Comparison of ENCODE assay signal across 7 mouse cellular contexts in the genomic region with DNA sequence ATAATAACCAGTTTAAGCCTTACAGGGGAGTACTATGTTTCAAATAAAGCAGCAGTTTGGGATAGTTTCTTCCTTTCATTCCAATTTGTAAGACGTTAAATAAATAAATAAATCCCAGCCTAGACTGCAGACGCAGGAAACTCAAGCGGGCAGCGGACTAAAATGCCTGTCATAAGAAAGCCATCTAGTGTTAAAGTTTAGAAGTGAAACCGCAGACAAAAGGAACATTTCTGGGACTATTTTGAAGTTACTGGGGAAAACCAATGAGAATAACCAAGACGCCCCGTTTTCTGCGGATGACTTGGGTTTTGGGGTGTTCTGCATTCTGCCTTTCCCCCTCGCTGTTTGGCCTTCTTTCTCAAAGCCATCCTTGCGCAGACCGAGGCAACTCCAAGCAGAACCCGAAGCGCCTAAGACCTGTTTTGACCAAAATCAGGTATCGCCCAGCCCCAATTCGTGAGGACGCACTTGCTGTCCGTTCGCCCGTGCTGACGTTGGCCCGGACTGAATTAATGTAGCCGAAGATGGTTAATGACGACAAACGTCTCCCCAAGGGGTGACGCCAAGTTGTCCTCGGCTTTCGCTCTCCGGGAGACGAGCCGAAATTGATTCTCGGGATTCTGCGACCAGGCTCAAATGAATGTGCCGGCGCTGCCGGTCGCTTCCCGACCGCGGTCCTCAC. TPM values are rescaled to one million over a fixed set of nuclear protein-coding genes. Genes with fewer than 3 reads are reported as not detected.
DNase-seq lines count a peak whose midpoint lies in the region; ATAC-seq and TF ChIP-seq lines count a peak whose summit lies in the region.

No protein-coding gene starts in this region.

- no peaks in the 10 kb centered on the region for H3K36me3 ChIP-seq in forebrain, embryonic 12.5 days (replicated peaks)
- no peaks in the 10 kb centered on the region for H3K36me3 ChIP-seq in hindbrain, embryonic 10.5 days
- no peaks in the 10 kb centered on the region for H3K36me3 ChIP-seq in lung, postnatal 0 days (ENCODE audit: insufficient read depth, low read length)

- peak; percentile 73 for TF ChIP-seq CTCF in lung, postnatal 0 days (IDR thresholded peaks at IDR 0.05)

- peak; percentile 79 for DNase-seq in ES-CJ7 (ENCODE audit: low read depth, low spot score)
- peak; percentile 93 for DNase-seq in brain, adult 2 months (ENCODE audit: low read depth, low spot score)
- DNase-seq in hindbrain, embryonic 10.5 days (ENCODE audit: low spot score), result peak; percentile 59
- DNase-seq in layer of hippocampus, adult 9-11 months, result peak; percentile 71
- peak; percentile 93 for DNase-seq in lung, postnatal 0 days (ENCODE audit: low spot score)
- peak; percentile 78 for DNase-seq in retina, embryonic 14.5 days (ENCODE audit: low spot score)

- no peak; the same call in 1 of the 2 replicates for ATAC-seq in forebrain, embryonic 12.5 days (ENCODE audit: low FRiP score)
- no peak for ATAC-seq in lung, postnatal 0 days

- H3K4me1 ChIP-seq in forebrain, embryonic 12.5 days, result peaks cover 41% of the 10 kb centered on the region
- H3K4me1 ChIP-seq in hindbrain, embryonic 10.5 days (replicated peaks), result peaks cover 40% of the 10 kb centered on the region
- H3K4me1 ChIP-seq in lung, postnatal 0 days (ENCODE audit: insufficient read depth, low read depth, low read length), result peaks cover 5% of the 10 kb centered on the region; the same call in 1 of the 2 replicates

- H3K4me3 ChIP-seq in forebrain, embryonic 12.5 days (replicated peaks), result peak overlapping the region; percentile 83
- H3K4me3 ChIP-seq in hindbrain, embryonic 10.5 days, result peak overlapping the region; percentile 85
- peak overlapping the region; percentile 81 for H3K4me3 ChIP-seq in lung, postnatal 0 days (ENCODE audit: low read depth, low read length)

- H3K9ac ChIP-seq in forebrain, embryonic 12.5 days, result peak overlapping the region; percentile 87
- peak overlapping the region; percentile 64 for H3K9ac ChIP-seq in lung, postnatal 0 days (replicated peaks; ENCODE audit: low read depth)

- peak overlapping the region; percentile 80 for H3K27ac ChIP-seq in forebrain, embryonic 12.5 days
- peak overlapping the region; percentile 93 for H3K27ac ChIP-seq in hindbrain, embryonic 10.5 days
- peak overlapping the region; percentile 84 for H3K27ac ChIP-seq in lung, postnatal 0 days (ENCODE audit: low read length)

- H3K4me2 ChIP-seq in forebrain, embryonic 12.5 days, result peak overlapping the region; percentile 93
- H3K4me2 ChIP-seq in lung, postnatal 0 days (replicated peaks; ENCODE audit: low read depth, low read length), result peak overlapping the region; percentile 91

- TF ChIP-seq EP300 in lung, postnatal 0 days (IDR thresholded peaks at IDR 0.05), result no peak

- under 1% methylated on average over 39 of the region's 39 CpGs for WGBS in forebrain, embryonic 12.5 days
- under 1% methylated on average over 39 of the region's 39 CpGs for WGBS in hindbrain, embryonic 10.5 days
- under 1% methylated on average over 39 of the region's 39 CpGs for WGBS in lung, postnatal 0 days

- H3K9me3 ChIP-seq in forebrain, embryonic 12.5 days, result no peaks in the 10 kb centered on the region
- no peaks in the 10 kb centered on the region for H3K9me3 ChIP-seq in hindbrain, embryonic 10.5 days
- no peaks in the 10 kb centered on the region for H3K9me3 ChIP-seq in lung, postnatal 0 days (ENCODE audit: low read length)

- H3K27me3 ChIP-seq in forebrain, embryonic 12.5 days, result peaks cover 11% of the 10 kb centered on the region
- H3K27me3 ChIP-seq in hindbrain, embryonic 10.5 days (ENCODE audit: insufficient read depth, poor library complexity, severe bottlenecking), result peaks cover 21% of the 10 kb centered on the region
- no peaks in the 10 kb centered on the region for H3K27me3 ChIP-seq in lung, postnatal 0 days (replicated peaks; ENCODE audit: insufficient read depth, low read length)

RNA-seq across cellular contexts. Expression of a gene that starts 0.6 kb away (rescaled TPM):
- 33.2 and 37.2 TPM in 2 replicates for polyA plus RNA-seq in forebrain, embryonic 12.5 days (2016; fragmentation: Nextera tagmentation; extraction: Ambion mirVana)
- polyA plus RNA-seq in hindbrain, embryonic 10.5 days (2016; fragmentation: Nextera tagmentation; extraction: Ambion mirVana), result 13.9 and 20.1 TPM in 2 replicates
- polyA plus RNA-seq in lung, postnatal 0 days (2015; fragmentation: Nextera tagmentation; extraction: Ambion mirVana), result 9.4 and 11.1 TPM in 2 replicates
